Mouse (Mus musculus) thymus, postnatal 36 days (tissue): ENCODE measurements around the gene Sdhaf3.

Experiments
- DNase-seq, 2 experiments: peaks; one replicate each; pipeline ENCODE4 v3.0.0; 2022; ENCODE audit warnings: mixed read lengths in 2 of 2

Gene Sdhaf3

GRCm38 (mm10) chr6:7069463-7069862, 113.7 kb downstream of the Sdhaf3 start:
- no peak for DNase-seq

DNA sequence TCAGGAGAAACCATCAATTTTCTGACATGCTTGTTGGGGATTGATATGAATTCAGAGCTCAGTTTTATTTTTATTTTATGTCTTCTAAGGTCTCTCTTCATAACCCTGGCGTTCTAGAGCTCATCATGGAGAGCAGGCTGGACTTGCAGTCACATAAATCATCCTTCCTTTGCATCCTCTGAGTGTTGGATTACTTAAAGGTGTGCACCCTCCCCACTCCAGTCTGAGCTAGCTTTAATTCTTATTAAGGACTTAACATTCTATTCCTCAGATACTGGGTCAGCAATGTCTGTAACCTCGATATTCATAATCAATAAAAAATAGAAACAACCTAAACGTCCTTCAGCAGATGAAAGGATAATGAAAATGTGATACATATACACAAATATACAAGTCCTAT, 126.2 kb downstream of the Sdhaf3 start:
- DNase-seq: no peak

DNA sequence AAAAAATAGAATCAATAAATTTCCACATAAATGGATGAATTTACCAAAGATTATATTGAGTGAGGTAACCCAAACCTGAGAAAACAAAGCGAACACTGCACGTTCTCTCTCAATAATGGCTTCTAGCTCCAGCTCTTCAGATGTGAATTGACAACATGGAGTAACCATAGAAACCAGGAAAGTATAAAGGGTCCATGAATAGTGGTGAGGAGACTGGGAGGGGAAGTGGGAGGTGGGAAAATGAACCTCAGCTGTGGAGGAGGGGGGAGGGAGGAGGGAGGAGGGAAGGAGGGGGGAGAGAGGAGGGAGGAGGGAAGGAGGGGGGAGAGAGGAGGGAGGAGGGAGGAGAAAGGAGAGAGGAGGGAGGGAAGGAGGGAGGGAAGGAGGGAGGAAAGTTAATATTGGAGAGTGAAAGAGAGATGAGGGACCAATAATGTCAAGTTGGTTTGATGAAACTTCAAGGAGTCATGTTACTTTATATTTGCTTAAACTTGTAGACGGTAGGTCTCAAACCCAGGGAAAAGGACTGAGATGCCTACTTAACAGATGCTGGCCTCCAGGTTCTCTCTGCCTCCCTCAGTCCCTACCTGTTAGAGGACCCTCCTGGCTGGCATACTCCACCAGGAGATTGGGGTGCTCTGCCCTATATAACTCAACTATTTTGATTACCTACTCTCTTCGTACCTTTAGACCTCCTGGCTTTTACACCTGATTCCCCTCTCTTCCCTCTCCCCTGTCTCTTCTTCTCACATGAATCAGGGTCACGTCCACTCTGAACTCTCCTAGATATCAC, 126.9 kb downstream of the Sdhaf3 start:
- DNase-seq: no peak

DNA sequence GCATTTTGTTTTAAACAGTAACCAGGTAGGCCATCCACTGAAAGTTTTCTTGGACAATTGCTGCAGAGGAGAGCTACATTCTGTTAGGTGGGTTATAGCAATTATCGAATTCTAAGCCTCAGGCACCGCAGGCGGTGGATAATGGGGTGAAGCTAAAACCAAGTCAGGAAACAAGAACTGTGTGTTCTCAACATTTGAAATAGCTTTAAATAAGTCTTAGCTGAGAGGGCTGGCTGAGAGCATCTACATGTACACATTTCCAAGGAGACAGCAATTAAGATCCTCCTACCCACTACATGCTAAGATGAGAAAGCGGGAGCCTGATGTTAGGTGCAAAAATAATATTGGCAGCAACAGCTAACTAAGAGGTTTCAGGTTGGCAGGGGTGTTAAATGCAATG, 127.9 kb downstream of the Sdhaf3 start:
- no peak for DNase-seq

GRCm38 (mm10) chr6:7084370-7084769, 128.6 kb downstream of the Sdhaf3 start:
- DNase-seq: no peak

DNA sequence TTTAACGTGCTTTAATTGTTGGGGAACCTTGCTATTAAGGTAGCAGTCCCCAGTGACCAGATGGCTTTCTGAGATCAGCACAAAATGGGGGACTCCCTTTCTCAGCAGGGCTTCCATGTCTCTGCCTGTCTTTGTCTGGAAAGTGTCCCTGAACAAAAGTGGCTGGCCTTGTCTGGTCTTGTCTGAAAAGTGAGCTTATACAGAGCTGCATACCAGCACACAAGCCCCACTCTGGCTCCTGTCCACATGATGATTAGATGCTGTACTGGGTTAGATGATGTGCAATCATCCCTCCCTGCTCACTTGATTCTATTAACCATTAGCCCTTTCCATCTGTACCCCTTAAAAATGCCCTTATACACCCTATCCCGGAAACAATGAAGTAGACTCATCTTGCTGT, 129.7 kb downstream of the Sdhaf3 start:
- DNase-seq: no peak

- no peak for DNase-seq
Measured at GRCm38 (mm10) chr6:7092094-7092493, 136.3 kb downstream of the Sdhaf3 start.
